ENCODE assay signal across 16 mouse cellular contexts in genomic region chr4:105808728-105809127, GRCm38 (mm10). TPM values are rescaled to one million over a fixed set of nuclear protein-coding genes. Genes with fewer than 3 reads are reported as not detected.
"Had no signal": no experiment of that assay in that cellular context is flagged by ENCODE, and none has a peak within 500 bp of the region (broad histone marks: within the 10 kb centered on the region; RNA-seq: fewer than 3 reads in every experiment).

No protein-coding gene starts in this region.

- H3K27me3 ChIP-seq: limb, embryonic 13.5 days; midbrain, embryonic 13.5 days; neural tube, embryonic 12.5 days; stomach, embryonic 15.5 days had no signal

- H3K9me3 ChIP-seq: limb, embryonic 13.5 days; midbrain, embryonic 13.5 days; neural tube, embryonic 12.5 days; stomach, embryonic 15.5 days had no signal

- H3K4me3 ChIP-seq: left cerebral cortex, adult 2 months; limb, embryonic 13.5 days; midbrain, embryonic 13.5 days; neural tube, embryonic 12.5 days; stomach, embryonic 15.5 days had no signal

- H3K36me3 ChIP-seq: limb, embryonic 13.5 days; midbrain, embryonic 13.5 days; neural tube, embryonic 12.5 days; stomach, embryonic 15.5 days had no signal

- H3K9ac ChIP-seq: limb, embryonic 13.5 days; liver, embryonic 14.5 days; midbrain, embryonic 13.5 days; neural tube, embryonic 12.5 days; stomach, embryonic 15.5 days had no signal

- H3K4me1 ChIP-seq: limb, embryonic 13.5 days; midbrain, embryonic 13.5 days; neural tube, embryonic 12.5 days; stomach, embryonic 15.5 days had no signal

- H3K27ac ChIP-seq: left cerebral cortex, adult 2 months; limb, embryonic 13.5 days; liver, embryonic 14.5 days; midbrain, embryonic 13.5 days; neural tube, embryonic 12.5 days; stomach, embryonic 15.5 days had no signal

- ATAC-seq: midbrain, embryonic 13.5 days had no signal

- DNase-seq: kidney, adult 18-20 months; kidney, postnatal 14 days; lung, adult 18-20 months; thymus, adult 2 months; thymus, postnatal 25 days had no signal

- H3K4me2 ChIP-seq: limb, embryonic 13.5 days; midbrain, embryonic 13.5 days; neural tube, embryonic 12.5 days; stomach, embryonic 15.5 days had no signal

RNA-seq across cellular contexts. Expression of gene Gm12728, which starts 19.1 kb away (rescaled TPM):
- polyA plus RNA-seq: intestine, embryonic 14.5 days; kidney, embryonic 14.5 days; liver, adult 2 months; liver, embryonic 14.5 days; midbrain, embryonic 13.5 days; neural tube, embryonic 12.5 days; spleen, adult 2 months; testis, adult 2 months; thymus, adult 2 months had no signal
